Mouse (Mus musculus) B cell, adult 62 days (primary cell): Measurements from ENCODE around the gene Lrrc55. TPM values are rescaled to one million over a fixed set of nuclear protein-coding genes. Genes with fewer than 3 reads are reported as not detected.

Source experiments
- total RNA-seq: library from RNA; stranded (reverse); gene quantifications from 4 replicates; pipeline ENCODE4 v1.2.4, GENCODE M21; 2023

The Lrrc55 gene
- total RNA-seq = not detected in 4 replicates

DNA sequence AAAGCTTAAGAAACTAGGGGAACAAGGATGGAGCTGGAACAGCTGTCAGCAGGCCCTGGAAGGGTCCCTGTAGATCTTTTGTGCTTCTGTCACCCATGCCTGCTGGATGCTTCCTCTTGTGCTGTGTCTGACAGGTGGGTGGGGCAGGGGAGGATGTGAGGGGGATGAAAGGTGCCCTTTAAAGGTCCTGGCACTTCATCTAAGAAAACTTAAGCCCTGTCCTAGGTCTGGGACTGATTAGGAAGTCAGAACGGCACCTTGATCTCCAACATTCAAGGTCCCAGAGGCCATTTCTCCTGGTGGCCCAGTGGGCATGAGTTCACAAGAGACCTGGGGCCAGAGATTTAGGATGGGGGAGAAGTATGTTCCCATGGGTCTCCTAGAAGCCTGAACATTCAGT lies at the start of gene Lrrc55:
Gene Lrrc55, minus strand, starts transcription at position 297 of the 400 bp plus-strand sequence.

GRCm38 (mm10) chr2:85136089-85136488 lies 60.9 kb downstream of the Lrrc55 start, which contains the start of gene Aplnr:
Gene Aplnr, plus strand, starts transcription at chr2:85136225.

Other genes with a start within 250 kb of the Lrrc55 start
- gene Prg2, start 216.7 kb downstream of the Lrrc55 start, total RNA-seq = 0.98 to 2.2 TPM (median 1.6 TPM) in 4 replicates
- not detected in 4 replicates for gene Prg3, start 209.0 kb downstream of the Lrrc55 start, total RNA-seq
- gene Ssrp1, start 160.0 kb downstream of the Lrrc55 start, total RNA-seq = 165 to 186 TPM (median 182 TPM) in 4 replicates
- gene P2rx3, start 159.7 kb downstream of the Lrrc55 start, total RNA-seq = 0.31 to 0.86 TPM (median 0.68 TPM) in 4 replicates
- 35.1 to 48.5 TPM (median 36.5 TPM) in 4 replicates for gene Tnks1bp1, start 149.2 kb downstream of the Lrrc55 start, total RNA-seq
- not detected in 4 replicates for gene Aplnr, start 61.0 kb downstream of the Lrrc55 start, total RNA-seq
- gene Olfr987, start 142.1 kb upstream of the Lrrc55 start, total RNA-seq = not detected in 4 replicates
- gene Olfr988, start 166.0 kb upstream of the Lrrc55 start, total RNA-seq = not detected in 4 replicates
- gene Olfr992, start 212.3 kb upstream of the Lrrc55 start, total RNA-seq = not detected in 4 replicates
- not detected in 4 replicates for gene Olfr993, start 217.7 kb upstream of the Lrrc55 start, total RNA-seq
- not detected in 4 replicates for gene Olfr994, start 239.3 kb upstream of the Lrrc55 start, total RNA-seq
- not detected in 4 replicates for gene Olfr995, start 246.4 kb upstream of the Lrrc55 start, total RNA-seq